Mouse (Mus musculus) MEL (cell line): ENCODE measurements around the gene Gli3.

ENCODE experiments used
- CHD2 ChIP-seq: IDR thresholded peaks from 2 replicates; pipeline ENCODE4 v1.6.1; 2011; ENCODE audit warnings: low read length, improper control_type of control experiment
- CTCF ChIP-seq, 3 experiments: IDR thresholded peaks in 2 of 3; conservative IDR thresholded peaks in 1 of 3; 2 replicates each; pipeline ENCODE4 v1.5.1; 2011 to 2012; ENCODE audit warnings: low read length in 3 of 3, low read depth in 2 of 3, mild to moderate bottlenecking in 2 of 3, improper control_type of control experiment in 1 of 3, inconsistent platforms in 1 of 3, mixed read lengths in 1 of 3, moderate library complexity in 1 of 3; ENCODE audit not compliant: control insufficient read depth in 1 of 3, insufficient read depth in 1 of 3, poor library complexity in 1 of 3, severe bottlenecking in 1 of 3
- MAFK ChIP-seq: IDR thresholded peaks from 2 replicates; pipeline ENCODE4 v1.6.1; 2011; ENCODE audit warnings: low read depth, mild to moderate bottlenecking, low read length, improper control_type of control experiment, borderline replicate concordance
- RAD21 ChIP-seq: IDR thresholded peaks from 2 replicates; pipeline ENCODE4 v1.6.1; 2011; ENCODE audit warnings: mild to moderate bottlenecking, low read depth, low read length, improper control_type of control experiment
- RCOR1 ChIP-seq: IDR thresholded peaks from 2 replicates; pipeline ENCODE4 v1.6.1; 2012; ENCODE audit warnings: low read depth, mild to moderate bottlenecking, inconsistent platforms, low read length, improper control_type of control experiment
- ZNF384 ChIP-seq: IDR thresholded peaks from 2 replicates; pipeline ENCODE4 v1.6.1; 2012; ENCODE audit warnings: low read depth, mild to moderate bottlenecking, inconsistent platforms, low read length, improper control_type of control experiment

DNA sequence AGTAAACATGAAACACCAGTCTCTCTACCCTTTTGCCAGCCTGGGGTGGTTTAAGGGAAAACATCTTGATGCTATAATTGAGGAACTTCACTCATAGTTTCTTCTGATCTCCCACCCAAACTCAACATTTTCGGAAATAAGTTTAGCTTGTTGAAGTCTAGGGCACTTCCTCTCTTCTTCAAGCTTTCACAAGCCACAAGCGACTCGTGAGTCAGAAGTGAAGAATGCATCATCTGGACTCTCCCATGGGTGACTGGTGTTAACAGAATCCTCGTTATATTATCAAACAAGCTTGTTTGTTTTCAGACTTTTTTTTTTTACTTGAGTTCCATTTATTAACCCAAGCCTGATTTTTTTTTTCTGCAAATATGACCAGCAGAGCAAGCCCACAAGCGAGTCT is 197.5 kb downstream of the Gli3 start:
- TF ChIP-seq ZNF384 = no peak
- no peak for TF ChIP-seq MAFK
- no peak for TF ChIP-seq RAD21
- no peak for TF ChIP-seq RCOR1
- no peak for TF ChIP-seq CTCF (IDR thresholded peaks at IDR 0.05 in 2 of 3, conservative IDR thresholded peaks at IDR 0.05 in 1 of 3; ENCODE audit: control insufficient read depth in 1 of 3, insufficient read depth in 1 of 3, low read depth in 2 of 3, low read length in 3 of 3, poor library complexity in 1 of 3, severe bottlenecking in 1 of 3)
- no peak for TF ChIP-seq CHD2
